Mouse (Mus musculus): ENCODE results near the gene Prdm11.

The Prdm11 gene

DNA sequence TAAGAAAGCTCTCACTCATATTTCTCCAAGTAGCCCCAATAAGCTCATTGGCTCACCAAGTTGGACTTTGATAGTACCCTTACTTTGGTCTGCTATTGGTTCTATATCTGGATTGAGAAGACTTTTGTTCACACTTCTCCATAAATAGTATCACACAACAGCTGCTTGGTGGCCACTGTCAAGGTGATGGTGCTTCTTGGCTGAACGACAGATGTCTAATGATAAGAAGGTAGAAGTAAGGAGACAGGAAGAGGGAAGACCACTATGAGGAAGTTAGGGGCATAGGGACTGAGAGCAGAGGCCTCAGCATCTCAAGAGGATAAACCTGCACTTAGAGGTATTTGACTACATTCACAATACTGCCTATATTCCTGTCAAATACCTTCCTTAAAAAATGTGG is 81.6 kb downstream of the Prdm11 start:
- no peak for DNase-seq

DNA sequence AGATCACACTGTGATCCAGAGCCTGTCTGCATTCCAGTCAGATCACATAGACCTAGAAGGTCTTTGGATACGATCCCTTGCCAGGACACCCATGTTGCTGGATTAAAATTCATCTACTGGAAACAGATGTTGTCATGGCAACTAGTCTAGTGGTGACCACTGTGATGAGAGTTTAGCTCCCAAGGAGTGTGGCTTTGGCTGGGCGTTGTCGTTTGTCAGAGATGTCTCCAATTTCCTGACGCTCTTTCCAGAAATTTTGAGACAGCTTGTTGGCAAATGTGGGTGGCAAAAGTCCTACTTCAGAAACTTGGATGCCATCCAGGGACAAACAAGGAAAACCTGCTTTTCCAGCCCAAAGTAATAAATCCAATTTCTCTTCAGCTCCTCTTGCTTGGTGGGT is 87.3 kb downstream of the Prdm11 start:
- DNase-seq = no peak

DNA sequence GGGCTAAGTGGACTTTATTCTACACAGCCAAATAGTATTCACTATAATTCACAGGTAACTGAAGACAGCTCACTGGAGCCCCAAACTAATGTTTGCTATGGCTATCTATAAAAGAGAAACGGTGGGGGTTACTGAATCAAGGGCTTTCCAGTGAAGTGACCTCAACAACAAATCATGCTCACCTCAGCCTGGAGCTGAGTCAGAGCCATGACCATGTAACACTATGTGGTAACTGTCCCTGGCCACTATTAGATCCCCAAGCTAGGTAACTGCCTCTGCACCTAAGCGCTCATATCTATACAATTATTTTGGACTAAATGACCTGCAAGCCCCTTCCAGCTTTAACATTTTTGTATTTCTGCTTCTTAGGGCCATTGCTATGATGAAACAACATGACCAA is 89.0 kb downstream of the Prdm11 start:
- DNase-seq = no peak

DNA sequence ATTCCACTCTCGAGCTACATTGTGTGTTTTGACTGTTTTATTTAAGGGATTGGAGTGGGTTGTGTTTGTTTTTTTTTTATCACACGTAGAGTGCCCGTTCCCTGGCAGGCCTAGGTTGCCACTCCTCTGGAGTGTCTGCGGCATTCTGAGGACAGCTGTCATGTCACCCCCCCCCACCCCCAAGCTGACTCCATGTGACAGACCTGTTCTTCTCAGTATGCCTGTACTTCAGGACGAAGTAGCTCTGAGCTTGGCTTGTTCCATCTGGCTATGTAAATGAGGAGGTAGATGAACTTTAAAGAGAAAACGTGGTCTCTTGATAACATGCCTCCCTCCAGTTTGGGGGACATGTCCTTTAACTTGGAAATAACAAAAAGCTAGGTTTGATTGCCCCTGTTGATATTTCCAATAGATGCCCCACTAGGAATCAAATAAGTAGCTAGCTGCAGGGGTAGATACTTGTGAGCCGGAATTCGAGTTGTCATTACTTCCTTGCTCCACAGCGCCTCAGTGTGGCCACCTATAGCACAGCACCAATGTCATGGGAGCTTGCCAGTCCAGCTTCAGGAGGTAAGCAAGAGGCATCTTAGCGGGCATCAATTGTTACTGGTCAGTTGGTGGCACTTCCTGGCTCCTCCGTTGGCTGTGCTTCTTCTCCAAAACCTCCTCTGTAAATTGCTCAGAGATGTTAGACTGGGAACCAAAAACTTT is 91.4 kb downstream of the Prdm11 start:
- peak; percentile 85 to 86 for DNase-seq

DNA sequence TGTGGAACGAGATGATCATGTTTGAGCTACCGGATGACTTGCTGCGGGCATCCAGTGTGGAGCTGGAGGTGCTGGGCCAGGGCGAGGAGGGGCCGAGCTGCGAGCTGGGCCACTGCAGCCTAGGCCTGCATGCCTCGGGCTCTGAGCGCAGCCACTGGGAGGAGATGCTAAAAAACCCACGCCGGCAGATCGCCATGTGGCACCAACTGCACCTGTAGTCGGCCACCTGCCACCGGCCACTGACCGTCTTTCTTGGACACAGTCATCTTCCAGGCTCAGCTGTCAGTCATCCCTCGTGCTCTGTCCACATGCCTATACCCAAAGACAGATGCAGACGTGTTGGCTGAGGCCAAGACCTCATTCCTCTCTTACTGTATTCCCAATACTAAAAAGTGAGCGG is 92.5 kb downstream of the Prdm11 start:
- no peak for DNase-seq

DNA sequence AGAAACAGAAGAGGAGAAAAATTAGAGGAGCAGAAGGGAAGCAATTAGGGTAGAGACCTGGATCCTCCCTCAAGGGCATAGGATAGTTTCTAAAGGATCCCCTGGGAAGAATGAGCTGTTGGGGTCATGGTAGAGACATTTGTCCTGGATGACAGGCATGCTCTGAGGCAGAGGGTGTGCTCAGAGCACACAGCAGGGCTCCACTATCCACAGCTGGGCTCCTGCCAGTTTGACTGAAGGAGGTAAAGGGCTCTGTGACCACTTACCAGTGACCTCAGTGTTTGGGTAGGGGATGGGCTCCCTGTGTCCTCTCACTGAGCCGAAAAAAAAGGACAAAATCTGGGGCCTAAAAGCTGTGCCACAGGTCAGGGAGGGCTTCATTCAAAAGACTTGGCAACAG is 96.4 kb downstream of the Prdm11 start:
- no peak for DNase-seq

DNA sequence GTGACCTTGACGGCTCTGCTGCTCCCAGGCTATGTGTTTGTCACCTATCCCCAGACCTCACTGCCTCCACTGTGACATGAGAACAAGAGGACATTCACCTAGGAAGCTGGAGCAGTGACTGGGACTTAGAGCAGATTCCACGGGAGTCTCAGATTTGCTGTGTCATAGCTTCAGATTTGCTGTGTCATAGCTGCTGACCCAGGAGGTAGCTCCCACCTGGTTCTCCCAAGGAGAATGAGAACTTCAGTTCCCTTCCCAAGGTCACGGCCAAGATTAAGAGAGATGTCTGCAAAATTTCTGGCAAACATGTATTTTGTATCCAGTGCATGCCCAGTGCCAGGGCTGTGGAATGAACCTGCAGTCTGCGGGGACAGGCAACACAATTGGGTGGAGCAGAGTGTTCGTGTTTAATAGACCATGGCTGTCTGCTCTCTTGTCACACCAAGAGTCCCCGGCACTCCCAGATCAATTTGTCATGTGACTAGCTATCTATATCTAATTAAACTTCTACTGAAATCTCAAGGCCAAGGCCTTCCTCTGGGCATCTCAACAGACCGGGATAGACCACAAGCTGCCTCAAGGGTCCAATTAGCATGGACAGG is 97.2 kb downstream of the Prdm11 start:
- DNase-seq = no peak

DNA sequence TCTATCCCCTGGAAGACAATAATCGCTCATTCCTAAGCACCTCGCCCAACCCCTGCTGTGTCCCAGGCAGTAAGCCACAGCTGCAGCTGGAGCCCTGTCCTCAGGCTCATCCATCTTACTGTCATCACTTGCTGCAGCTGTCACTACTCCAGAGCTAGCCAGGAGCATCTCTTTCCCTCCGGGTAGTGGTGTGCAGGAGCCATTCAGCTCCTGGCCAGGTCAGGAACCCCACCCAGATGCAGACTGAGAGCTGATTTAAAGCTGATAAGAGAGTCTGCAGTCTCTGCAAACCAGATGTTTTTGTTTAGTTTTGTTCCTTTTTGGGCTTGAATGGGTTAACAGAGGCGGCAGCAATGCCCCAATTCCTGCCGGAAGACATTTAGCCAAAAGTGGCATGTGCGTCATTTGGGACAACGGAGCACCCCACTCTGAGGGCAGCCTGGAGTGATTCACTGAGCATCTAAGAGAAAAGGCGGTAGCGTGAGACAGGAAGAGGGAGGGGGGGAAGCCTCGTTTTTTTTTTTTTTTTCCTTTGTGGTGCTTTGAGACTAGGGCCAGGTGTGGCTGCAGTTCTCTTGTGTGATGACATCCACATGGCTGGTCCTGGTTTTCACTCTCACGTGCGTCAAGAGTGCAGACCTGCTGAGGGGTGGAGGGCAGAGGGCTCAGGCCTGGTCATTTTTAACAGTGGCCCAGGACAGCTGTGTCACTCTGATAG is 97.8 kb downstream of the Prdm11 start:
- DNase-seq = peak; percentile 20 to 25

DNA sequence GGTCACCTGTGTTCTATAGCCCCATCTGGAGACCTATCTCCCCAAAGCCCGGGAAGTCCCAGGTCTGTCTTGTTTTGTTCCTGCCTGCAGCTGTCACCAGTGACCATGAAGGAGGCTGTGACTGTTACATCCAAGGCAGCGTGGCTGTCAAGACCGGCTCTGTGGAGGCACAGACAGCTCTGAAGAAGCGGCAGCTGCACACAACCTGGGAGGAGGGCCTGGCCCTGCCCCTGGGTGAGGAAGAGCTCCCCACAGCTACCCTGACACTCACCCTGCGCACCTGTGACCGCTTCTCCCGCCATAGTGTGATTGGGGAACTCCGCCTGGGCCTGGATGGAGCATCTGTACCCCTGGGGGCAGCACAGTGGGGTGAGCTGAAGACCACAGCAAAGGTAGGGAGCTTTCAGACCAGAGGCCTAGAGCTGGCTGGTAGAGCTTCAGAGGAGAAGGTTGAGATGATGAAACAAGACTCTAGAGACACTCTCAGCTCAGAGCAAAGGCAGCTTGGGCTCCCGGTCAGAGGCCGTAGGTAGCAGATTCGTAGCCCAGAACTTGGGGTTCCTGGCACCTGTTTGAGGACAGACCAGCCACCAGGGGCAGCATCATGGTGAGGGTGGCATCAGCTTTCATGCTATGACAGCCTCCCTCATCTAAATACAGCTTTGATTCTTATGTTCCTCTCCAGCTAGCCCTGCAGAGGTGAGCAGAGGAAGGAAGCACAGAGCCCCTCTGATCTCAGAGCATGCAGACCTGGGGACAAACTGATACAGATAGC is 100.0 kb downstream of the Prdm11 start:
- DNase-seq = no peak

DNA sequence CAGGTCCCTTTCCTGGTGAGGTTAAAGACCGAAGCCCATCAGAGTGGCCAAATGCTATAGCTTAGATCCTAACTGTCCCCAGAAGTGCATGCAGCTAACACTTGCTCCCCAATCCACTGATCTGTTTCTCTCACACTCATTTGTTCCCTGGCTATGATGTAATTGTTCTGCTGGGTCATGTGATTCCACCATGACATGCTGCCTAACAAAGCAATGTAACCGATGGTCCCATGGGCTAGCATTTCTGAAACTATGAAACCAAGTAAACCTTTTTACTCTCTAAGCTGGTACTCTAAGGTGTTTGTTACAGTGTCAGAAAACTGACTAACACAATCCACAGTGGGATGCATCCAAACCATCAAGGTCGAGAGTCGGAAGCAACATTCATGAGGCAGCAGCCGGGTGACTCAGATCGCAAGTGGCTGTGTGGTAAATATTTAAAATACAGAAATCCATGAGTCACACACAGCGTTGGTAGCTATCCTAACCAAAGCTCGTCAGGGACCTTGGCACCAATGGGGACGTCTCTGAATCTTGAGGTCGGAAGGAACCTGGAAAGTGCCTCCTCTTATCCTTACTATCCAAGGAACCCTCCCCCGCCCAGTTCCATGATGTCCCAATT is 100.7 kb downstream of the Prdm11 start:
- no peak for DNase-seq

DNA sequence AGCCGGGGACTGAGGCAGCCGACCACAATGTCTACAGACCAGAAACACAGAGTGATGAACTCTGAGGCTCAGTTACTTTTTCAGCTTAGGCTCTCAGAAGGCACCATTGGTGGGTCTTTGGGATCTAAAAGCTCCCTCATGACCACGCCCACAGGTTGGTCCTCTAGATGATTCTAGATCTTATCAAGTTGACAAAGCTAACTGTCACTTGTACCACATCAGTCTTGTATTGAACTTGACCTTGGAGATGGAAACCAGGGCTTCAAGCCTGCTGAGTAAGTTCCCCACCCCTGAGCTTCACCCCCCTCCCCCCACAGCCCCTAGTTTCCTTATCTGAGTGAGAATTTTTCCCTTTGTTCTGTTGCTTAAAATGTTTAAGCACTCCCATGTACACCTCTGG is 101.6 kb downstream of the Prdm11 start:
- DNase-seq = no peak

DNA sequence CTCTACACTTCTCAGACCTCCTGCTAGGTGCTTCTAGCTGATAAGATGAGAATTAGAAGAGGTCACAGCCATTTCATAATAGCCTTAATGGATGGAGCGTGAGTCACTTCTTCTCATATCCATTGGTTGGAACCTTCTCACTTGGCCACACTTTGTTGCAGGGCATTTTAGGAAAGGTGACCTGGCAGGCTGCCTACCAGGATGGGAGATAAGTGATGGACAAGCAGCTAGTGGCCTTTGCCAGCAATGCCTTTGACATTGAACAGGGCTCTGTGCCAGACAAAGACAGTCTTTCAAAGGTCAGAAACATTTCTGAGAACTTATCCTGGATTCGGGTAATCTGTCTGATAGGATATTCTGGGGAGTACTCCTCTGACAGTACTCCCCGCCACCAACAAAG is 102.6 kb downstream of the Prdm11 start:
- DNase-seq = no peak

DNA sequence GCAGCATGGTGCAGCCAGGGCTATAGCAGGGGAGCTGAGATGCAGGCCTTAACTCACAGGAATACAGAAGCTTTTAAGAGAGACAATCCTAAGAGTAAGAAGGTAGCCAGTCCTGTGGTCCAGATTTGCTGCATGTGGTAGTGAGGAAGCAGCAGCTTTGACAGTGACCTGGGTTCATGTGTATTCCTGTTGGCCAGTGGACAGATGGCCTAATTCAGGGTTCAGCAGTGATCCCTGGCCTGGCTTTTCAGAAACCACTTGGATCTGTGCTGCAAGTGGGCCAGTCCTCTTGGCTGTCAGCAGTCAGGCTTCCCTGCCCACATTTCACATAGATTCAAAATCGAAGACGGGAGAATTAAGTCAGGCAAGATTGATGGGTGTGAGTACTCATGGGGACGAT is 104.5 kb downstream of the Prdm11 start:
- DNase-seq = no peak

DNA sequence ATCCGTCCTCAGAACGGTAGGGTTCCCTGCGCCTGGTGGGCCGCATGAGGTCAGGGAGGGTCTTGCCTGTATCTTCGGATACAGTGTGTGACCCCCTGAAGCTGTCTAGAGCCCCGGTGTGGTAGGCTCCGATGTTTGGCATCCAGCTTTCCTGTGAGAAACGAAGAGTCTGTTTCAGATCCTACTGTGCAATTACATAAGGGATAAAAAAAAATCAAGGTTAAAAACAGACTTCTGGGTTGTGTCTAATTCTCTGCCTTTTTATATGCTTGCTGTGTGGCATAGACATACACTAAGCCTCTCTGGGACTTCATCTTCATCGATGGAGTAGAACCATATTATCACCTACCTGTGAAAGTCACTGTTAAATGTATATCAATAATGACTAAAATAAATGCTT is 105.0 kb downstream of the Prdm11 start:
- DNase-seq = no peak

DNA sequence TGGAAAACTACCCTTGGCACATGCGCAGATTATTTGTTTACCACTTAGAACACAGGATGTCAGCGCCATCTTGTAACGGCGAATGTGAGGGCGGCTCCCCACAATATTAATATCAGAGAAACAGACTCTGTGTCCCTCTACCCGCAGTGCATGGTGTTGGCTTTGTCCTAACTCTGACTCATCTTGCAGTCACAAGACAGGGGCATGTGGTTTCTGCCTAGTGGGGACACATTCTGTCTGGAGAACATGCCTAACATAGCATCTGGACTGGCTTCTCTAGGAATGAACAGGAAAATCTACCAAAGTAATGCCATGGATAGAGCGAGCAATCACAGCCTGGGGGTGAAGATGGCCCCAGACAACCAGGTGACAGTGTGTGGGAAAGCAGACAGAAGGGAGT is 107.1 kb downstream of the Prdm11 start:
- DNase-seq = no peak

DNA sequence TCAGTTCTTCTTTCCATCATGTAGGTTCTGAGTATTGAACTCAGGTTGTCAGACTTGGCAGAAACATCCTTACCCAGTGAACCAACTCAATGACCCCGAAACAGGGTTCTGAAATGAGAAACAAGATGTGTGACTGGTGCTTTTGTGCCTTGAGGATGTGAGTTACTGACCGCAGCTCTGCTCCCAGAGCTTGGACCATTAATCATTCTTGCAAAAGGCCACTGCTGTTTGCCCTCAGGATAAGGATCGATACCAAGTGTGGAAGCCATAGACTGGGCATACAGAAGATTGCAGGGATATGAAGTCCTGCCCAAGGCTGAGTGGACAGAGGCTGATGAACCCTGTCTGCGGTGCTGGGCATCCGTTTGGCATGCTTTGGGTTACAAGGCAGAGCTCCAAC is 107.9 kb downstream of the Prdm11 start:
- DNase-seq = no peak

DNA sequence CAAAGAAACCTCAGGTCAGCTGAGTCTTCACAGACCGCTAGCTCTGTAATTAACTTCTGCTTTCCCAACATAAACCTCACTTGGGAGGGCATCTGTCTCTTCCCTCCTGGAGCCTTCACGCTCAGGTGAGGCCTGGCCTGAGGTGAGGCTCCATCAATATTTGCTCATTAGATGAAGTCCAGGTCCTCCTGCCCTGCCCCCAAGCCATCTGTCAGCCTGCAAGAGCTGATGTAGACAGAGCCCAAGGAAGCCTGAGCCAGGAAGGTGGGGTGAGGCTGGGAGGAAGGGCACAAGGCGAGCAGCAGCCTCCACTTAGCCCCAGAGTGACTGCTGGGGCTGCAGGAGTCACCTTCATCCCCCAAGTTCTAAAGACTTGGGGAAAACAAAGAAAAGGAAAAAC is 110.5 kb downstream of the Prdm11 start:
- DNase-seq = peak in 1 of 2 experiments; percentile 15

DNA sequence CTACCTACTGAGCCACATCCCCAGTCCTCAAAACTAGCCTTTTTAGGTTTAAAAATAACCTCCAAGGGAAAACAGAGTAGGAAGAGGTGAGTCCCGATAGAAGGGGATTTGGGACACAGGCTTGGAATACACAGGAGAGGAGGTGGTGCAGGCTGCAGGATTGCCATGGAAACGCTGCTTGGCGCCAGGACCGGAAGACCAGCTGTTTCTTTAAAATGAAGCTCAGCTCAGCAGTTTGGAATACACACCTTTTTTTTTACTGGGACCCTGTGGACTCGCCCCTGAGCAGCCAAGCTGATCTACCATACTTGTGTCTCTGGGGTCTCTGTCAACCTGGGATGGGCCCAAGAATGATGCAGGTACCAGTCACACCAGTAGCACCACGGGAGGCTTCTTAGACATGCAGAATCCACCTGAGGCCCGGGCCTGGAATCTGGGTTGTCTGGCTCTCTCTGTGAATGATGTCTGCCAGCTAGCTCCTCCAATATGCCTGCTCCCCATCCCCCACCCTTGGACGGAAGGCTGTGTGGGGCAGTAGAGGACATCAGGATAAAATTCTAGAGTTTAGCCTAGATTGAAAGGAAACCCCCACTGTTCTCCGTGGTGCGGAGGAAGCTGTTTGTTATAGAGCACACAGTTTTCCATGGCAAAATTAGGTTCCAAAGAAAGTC is 111.5 kb downstream of the Prdm11 start:
- DNase-seq = peak; percentile 37

DNA sequence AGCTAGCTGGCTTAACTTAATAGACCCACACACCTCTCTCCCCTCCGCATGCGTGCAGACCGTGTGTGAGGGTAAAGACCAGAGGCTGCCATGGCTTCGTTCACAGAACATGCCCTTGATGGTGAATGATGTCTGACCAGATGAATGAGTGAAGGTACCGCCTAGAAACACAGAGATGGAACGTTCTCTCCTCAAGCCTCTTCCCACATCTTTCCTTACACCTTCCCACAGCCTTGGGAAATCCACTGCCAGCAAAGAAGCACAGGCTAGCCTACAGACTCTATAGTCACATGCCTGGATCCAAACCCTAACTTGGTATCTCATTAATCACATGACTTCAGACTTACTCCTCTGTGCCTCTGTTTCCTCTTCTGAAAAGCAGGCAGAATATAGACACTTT is 112.6 kb downstream of the Prdm11 start:
- no peak for DNase-seq

DNA sequence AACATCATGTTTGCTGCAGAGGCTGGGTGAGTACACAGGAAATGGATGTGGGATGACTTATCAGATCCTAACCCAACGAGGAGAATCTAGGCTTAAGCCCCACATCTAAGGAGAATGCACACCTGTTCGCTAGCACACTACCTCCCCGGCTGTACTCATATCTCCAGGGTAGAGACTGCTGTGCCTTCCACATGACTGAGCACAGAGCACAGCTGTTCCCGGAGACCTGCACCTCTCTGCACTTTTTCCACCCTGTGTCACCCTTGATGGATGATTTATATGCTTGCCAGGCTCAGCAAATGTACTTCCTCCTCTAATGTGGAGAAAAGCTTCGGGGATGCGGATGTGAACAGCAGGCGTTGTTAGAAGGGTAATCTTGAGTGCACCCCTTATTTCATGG is 114.9 kb downstream of the Prdm11 start:
- no peak for DNase-seq

DNA sequence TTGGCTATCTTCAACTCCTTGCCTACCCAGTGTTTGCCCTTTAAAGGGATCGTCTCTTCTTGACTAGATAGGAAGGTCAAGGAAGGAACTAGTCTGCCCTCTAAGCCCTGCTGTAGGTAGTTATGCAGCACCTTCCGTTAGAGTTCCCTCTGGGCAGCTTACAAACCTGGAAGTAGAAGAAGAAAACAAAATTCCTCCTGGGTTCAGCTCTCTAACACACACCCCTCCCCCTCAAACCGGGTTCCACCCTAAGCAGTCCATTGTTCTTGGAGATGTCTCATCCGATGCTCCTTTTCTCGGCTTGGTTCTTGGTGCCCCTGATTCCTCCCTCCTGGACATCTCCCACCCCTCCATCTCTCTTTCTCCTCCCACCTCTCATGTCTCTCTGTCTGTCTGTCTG is 116.3 kb downstream of the Prdm11 start:
- no peak for DNase-seq

DNA sequence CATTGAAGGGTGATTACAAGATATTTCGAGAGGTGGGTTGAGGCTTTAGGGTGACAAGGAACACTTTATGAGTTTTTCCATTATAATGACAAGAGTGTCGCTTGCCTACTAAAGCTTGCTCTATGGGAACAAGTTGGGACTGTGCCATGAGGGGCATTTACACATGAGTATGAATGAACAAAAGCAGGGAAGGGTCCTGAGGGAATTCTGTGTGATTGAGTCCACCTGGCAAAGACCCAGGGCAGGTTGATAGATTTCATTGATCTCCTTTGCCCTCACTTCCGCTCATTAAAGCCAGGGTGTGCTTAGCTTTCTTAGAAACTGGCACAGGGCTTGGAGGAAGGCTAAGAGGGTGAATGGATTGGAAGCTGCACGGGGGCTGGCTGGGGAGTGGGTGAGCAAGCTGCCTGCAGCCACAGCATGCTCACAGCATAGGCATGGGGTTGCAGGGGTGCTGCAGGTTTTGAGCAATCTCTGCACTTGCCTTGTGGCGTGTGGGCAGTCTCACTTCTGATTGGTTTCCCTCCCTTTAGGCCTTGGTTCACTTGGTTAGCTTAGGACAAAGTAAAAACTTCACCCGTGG is 121.2 kb downstream of the Prdm11 start:
- no peak for DNase-seq
